19 mouse cellular contexts compared by ENCODE assay signal in the genomic region with DNA sequence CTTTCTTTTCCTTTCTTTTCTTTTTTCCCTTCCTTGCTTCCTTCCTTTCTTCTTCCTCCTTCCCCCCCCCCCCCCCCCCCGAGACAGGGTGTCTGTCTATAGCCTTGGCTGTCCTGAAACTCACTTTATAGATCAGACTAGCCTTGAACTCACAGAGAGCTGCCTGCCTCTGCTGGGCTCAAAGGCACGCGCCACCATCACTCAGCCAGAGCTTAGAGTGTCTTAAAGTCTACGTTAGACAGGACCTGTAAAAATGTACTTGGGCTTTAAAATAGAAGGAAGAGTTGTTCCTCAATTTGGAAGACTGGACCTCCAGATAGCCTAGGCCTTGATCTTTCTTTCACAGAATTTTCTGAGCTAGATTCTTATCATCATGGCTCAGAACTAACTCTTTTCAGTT. TPM values are rescaled to one million over a fixed set of nuclear protein-coding genes. Genes with fewer than 3 reads are reported as not detected.
DNase-seq lines count a peak whose midpoint lies in the region; ATAC-seq lines count a peak whose summit lies in the region.
"Had no signal": no experiment of that assay in that cellular context is flagged by ENCODE, and none has a peak within 500 bp of the region (broad histone marks: within the 10 kb centered on the region; RNA-seq: fewer than 3 reads in every experiment).

No protein-coding gene starts in this region.

- no peaks in the 10 kb centered on the region for H3K27me3 ChIP-seq in embryonic facial prominence, embryonic 13.5 days
- H3K27me3 ChIP-seq in embryonic facial prominence, embryonic 10.5 days (replicated peaks; ENCODE audit: low read depth, poor library complexity, severe bottlenecking): no peaks in the 10 kb centered on the region
- H3K27me3 ChIP-seq in hindbrain, embryonic 13.5 days: no peaks in the 10 kb centered on the region
- no peaks in the 10 kb centered on the region for H3K27me3 ChIP-seq in hindbrain, embryonic 11.5 days (ENCODE audit: control insufficient read depth, insufficient read depth, low read length)
- H3K27me3 ChIP-seq in midbrain, embryonic 12.5 days: no peaks in the 10 kb centered on the region
- H3K27me3 ChIP-seq in neural tube, embryonic 15.5 days (replicated peaks): no peaks in the 10 kb centered on the region
- H3K27me3 ChIP-seq: intestine, embryonic 15.5 days; limb, embryonic 13.5 days; liver, embryonic 15.5 days had no signal

- 88% methylated on average over 4 of the region's 4 CpGs for WGBS in embryonic facial prominence, embryonic 13.5 days
- WGBS in embryonic facial prominence, embryonic 10.5 days: 95% methylated on average over 4 of the region's 4 CpGs
- WGBS in hindbrain, embryonic 13.5 days: 90% methylated on average over 4 of the region's 4 CpGs
- 95% methylated on average over 4 of the region's 4 CpGs for WGBS in hindbrain, embryonic 11.5 days
- 89% methylated on average over 3 of the region's 4 CpGs for WGBS in midbrain, embryonic 12.5 days
- 85% methylated on average over 4 of the region's 4 CpGs for WGBS in neural tube, embryonic 15.5 days

- H3K9ac ChIP-seq in embryonic facial prominence, embryonic 13.5 days: no peak overlapping the region
- H3K9ac ChIP-seq in hindbrain, embryonic 13.5 days: no peak overlapping the region
- H3K9ac ChIP-seq in hindbrain, embryonic 11.5 days (ENCODE audit: low read depth, low read length): no peak overlapping the region
- no peak overlapping the region for H3K9ac ChIP-seq in midbrain, embryonic 12.5 days (replicated peaks)
- no peak overlapping the region for H3K9ac ChIP-seq in neural tube, embryonic 15.5 days (replicated peaks)
- H3K9ac ChIP-seq: intestine, embryonic 15.5 days; limb, embryonic 13.5 days; liver, embryonic 15.5 days had no signal

- H3K9me3 ChIP-seq in embryonic facial prominence, embryonic 13.5 days: no peaks in the 10 kb centered on the region
- H3K9me3 ChIP-seq in embryonic facial prominence, embryonic 10.5 days: no peaks in the 10 kb centered on the region
- no peaks in the 10 kb centered on the region for H3K9me3 ChIP-seq in hindbrain, embryonic 13.5 days
- no peaks in the 10 kb centered on the region for H3K9me3 ChIP-seq in hindbrain, embryonic 11.5 days (ENCODE audit: control insufficient read depth, low read length)
- H3K9me3 ChIP-seq in midbrain, embryonic 12.5 days: no peaks in the 10 kb centered on the region
- H3K9me3 ChIP-seq in neural tube, embryonic 15.5 days (replicated peaks): no peaks in the 10 kb centered on the region
- H3K9me3 ChIP-seq: intestine, embryonic 15.5 days; limb, embryonic 13.5 days; liver, embryonic 15.5 days had no signal

- no peak overlapping the region for H3K27ac ChIP-seq in embryonic facial prominence, embryonic 13.5 days
- H3K27ac ChIP-seq in embryonic facial prominence, embryonic 10.5 days (replicated peaks): no peak overlapping the region
- H3K27ac ChIP-seq in hindbrain, embryonic 13.5 days: no peak overlapping the region
- no peak overlapping the region for H3K27ac ChIP-seq in hindbrain, embryonic 11.5 days (ENCODE audit: low read depth, low read length)
- H3K27ac ChIP-seq in midbrain, embryonic 12.5 days (replicated peaks): no peak overlapping the region
- no peak overlapping the region for H3K27ac ChIP-seq in neural tube, embryonic 15.5 days (replicated peaks)
- H3K27ac ChIP-seq: gastrocnemius, adult 2 months; intestine, embryonic 15.5 days; limb, embryonic 13.5 days; liver, embryonic 15.5 days had no signal

- no peak for ATAC-seq in embryonic facial prominence, embryonic 13.5 days (ENCODE audit: insufficient number of reproducible peaks, insufficient read depth, low FRiP score, low TSS enrichment, low read depth)
- ATAC-seq in hindbrain, embryonic 13.5 days (ENCODE audit: low FRiP score): no peak
- no peak for ATAC-seq in hindbrain, embryonic 11.5 days (ENCODE audit: low FRiP score)
- no peak for ATAC-seq in midbrain, embryonic 12.5 days (ENCODE audit: low FRiP score, low read depth)
- no peak for ATAC-seq in neural tube, embryonic 15.5 days (ENCODE audit: low FRiP score)
- ATAC-seq: activated CD4-positive, CD25-positive, alpha-beta regulatory T cell, adult 4 months; intestine, embryonic 15.5 days had no signal

- no peak for DNase-seq in embryonic facial prominence, embryonic 10.5 days (ENCODE audit: low spot score)
- no peak for DNase-seq in hindbrain, embryonic 11.5 days (ENCODE audit: low spot score)
- DNase-seq in thymus, postnatal 4 days: no peak
- no peak for DNase-seq in frontal cortex, postnatal 25 days (ENCODE audit: low spot score in 2 of 2)
- DNase-seq: adrenal gland, postnatal 25 days; cerebellum, postnatal 10 days; gastrocnemius, adult 2 months; layer of hippocampus, adult 9-11 months; lung, postnatal 10 days; right cerebral cortex, adult 18-20 months; thymus, postnatal 25 days had no signal

- H3K4me3 ChIP-seq in embryonic facial prominence, embryonic 13.5 days: no peak overlapping the region
- H3K4me3 ChIP-seq in embryonic facial prominence, embryonic 10.5 days: no peak overlapping the region
- peak overlapping the region; percentile 15; the same call in 1 of the 2 replicates for H3K4me3 ChIP-seq in hindbrain, embryonic 13.5 days
- H3K4me3 ChIP-seq in hindbrain, embryonic 11.5 days (ENCODE audit: low read depth, low read length): no peak overlapping the region
- H3K4me3 ChIP-seq in midbrain, embryonic 12.5 days: no peak overlapping the region
- H3K4me3 ChIP-seq in neural tube, embryonic 15.5 days (replicated peaks): no peak overlapping the region
- H3K4me3 ChIP-seq: gastrocnemius, adult 2 months; intestine, embryonic 15.5 days; limb, embryonic 13.5 days; liver, embryonic 15.5 days had no signal

- peaks cover 59% of the 10 kb centered on the region for H3K36me3 ChIP-seq in embryonic facial prominence, embryonic 13.5 days
- H3K36me3 ChIP-seq in embryonic facial prominence, embryonic 10.5 days (replicated peaks): peaks cover 89% of the 10 kb centered on the region
- H3K36me3 ChIP-seq in hindbrain, embryonic 13.5 days: peaks cover 27% of the 10 kb centered on the region
- no peaks in the 10 kb centered on the region for H3K36me3 ChIP-seq in hindbrain, embryonic 11.5 days (ENCODE audit: control insufficient read depth, insufficient read depth, low read length)
- H3K36me3 ChIP-seq in midbrain, embryonic 12.5 days: peaks cover 44% of the 10 kb centered on the region
- H3K36me3 ChIP-seq in neural tube, embryonic 15.5 days: no peaks in the 10 kb centered on the region

- H3K4me1 ChIP-seq in embryonic facial prominence, embryonic 13.5 days: peaks cover 36% of the 10 kb centered on the region
- peaks cover 36% of the 10 kb centered on the region for H3K4me1 ChIP-seq in embryonic facial prominence, embryonic 10.5 days
- peaks cover 84% of the 10 kb centered on the region for H3K4me1 ChIP-seq in hindbrain, embryonic 13.5 days (replicated peaks)
- peaks cover 2% of the 10 kb centered on the region; the same call in 1 of the 2 replicates for H3K4me1 ChIP-seq in hindbrain, embryonic 11.5 days (replicated peaks; ENCODE audit: control insufficient read depth, insufficient read depth, low read length)
- H3K4me1 ChIP-seq in midbrain, embryonic 12.5 days: peaks cover 44% of the 10 kb centered on the region
- peaks cover 61% of the 10 kb centered on the region for H3K4me1 ChIP-seq in neural tube, embryonic 15.5 days

- 0 out of 2 replicates have a peak overlapping the region, but pooled peaks have one; percentile 3 for H3K4me2 ChIP-seq in embryonic facial prominence, embryonic 13.5 days
- H3K4me2 ChIP-seq in hindbrain, embryonic 13.5 days: peak overlapping the region; percentile 33
- no peak overlapping the region for H3K4me2 ChIP-seq in hindbrain, embryonic 11.5 days (replicated peaks; ENCODE audit: low read depth, low read length)
- peak overlapping the region; percentile 17 for H3K4me2 ChIP-seq in midbrain, embryonic 12.5 days (replicated peaks)
- peak overlapping the region; percentile 18 for H3K4me2 ChIP-seq in neural tube, embryonic 15.5 days
- H3K4me2 ChIP-seq: intestine, embryonic 15.5 days; liver, embryonic 15.5 days had no signal

RNA-seq across cellular contexts. Expression of a gene that starts 8.3 kb away (rescaled TPM):
- polyA plus RNA-seq in embryonic facial prominence, embryonic 13.5 days (2015; fragmentation: Nextera tagmentation; extraction: Ambion mirVana): 83.5 and 84.5 TPM in 2 replicates
- 23.2 and 29.7 TPM in 2 replicates for polyA plus RNA-seq in embryonic facial prominence, embryonic 10.5 days (2016; fragmentation: Nextera tagmentation; extraction: Ambion mirVana)
- 51.8 and 52.7 TPM in 2 replicates for polyA plus RNA-seq in hindbrain, embryonic 13.5 days (2015; fragmentation: Nextera tagmentation; extraction: Ambion mirVana)
- 57.2 and 57.6 TPM in 2 replicates for polyA plus RNA-seq in hindbrain, embryonic 11.5 days (2014; fragmentation: Nextera tagmentation; extraction: Ambion mirVana)
- polyA plus RNA-seq in midbrain, embryonic 12.5 days (2016; fragmentation: Nextera tagmentation; extraction: Ambion mirVana): 55.8 and 63.5 TPM in 2 replicates
- polyA plus RNA-seq in neural tube, embryonic 15.5 days (2015; fragmentation: Nextera tagmentation; extraction: Ambion mirVana): 36.2 and 41.6 TPM in 2 replicates
